Mouse (Mus musculus) liver, postnatal 0 days (tissue): Measurements from ENCODE around the gene Susd4. TPM values are rescaled to one million over a fixed set of nuclear protein-coding genes. Genes with fewer than 3 reads are reported as not detected.

ENCODE experiments used
- ATAC-seq: fragments of 200-750 bp; cut with Nextera tagmentation; 2 replicates; pipeline ENCODE4 v1.8.0; 2017; ENCODE audit warnings: mild to moderate bottlenecking, moderate library complexity
- DNase-seq: peaks from one replicate; pipeline ENCODE4 v3.0.0-alpha.2; 2016
- H3K27ac ChIP-seq: fragments of 300-500 bp; sonication (generic); 2 replicates; pipeline ENCODE4 v1.5.1; 2014; ENCODE audit warnings: antibody characterized with exemption, moderate library complexity, mild to moderate bottlenecking, low read depth
- H3K27me3 ChIP-seq: fragments of 300-500 bp; sonication (generic); 2 replicates; pipeline ENCODE4 v1.6.1; 2014; ENCODE audit warnings: low read length, control low read depth, mixed read lengths; ENCODE audit not compliant: insufficient read depth
- H3K36me3 ChIP-seq: fragments of 300-500 bp; sonication (generic); replicated peaks from 2 replicates; pipeline ENCODE4 v1.6.1; 2014; ENCODE audit warnings: mild to moderate bottlenecking, control low read depth, low read length, moderate library complexity, mixed read lengths; ENCODE audit not compliant: insufficient read depth
- H3K4me1 ChIP-seq: fragments of 300-500 bp; sonication (generic); 2 replicates; pipeline ENCODE4 v1.6.1; 2014; ENCODE audit warnings: antibody characterized with exemption, mild to moderate bottlenecking, control low read depth; ENCODE audit not compliant: insufficient read depth
- H3K4me2 ChIP-seq: fragments of 300-500 bp; sonication (generic); 2 replicates; pipeline ENCODE4 v1.6.1; 2014; ENCODE audit warnings: low read depth, mild to moderate bottlenecking, low read length, moderate library complexity, mixed read lengths
- H3K4me3 ChIP-seq: fragments of 300-500 bp; sonication (generic); 2 replicates; pipeline ENCODE4 v1.5.1; 2014; ENCODE audit warnings: low read depth, low read length
- H3K9ac ChIP-seq: fragments of 300-500 bp; sonication (generic); replicated peaks from 2 replicates; pipeline ENCODE4 v1.6.1; 2014; ENCODE audit warnings: mild to moderate bottlenecking, moderate library complexity
- H3K9me3 ChIP-seq: fragments of 300-500 bp; sonication (generic); 2 replicates; pipeline ENCODE4 v1.6.1; 2016; ENCODE audit warnings: mild to moderate bottlenecking, control low read depth, low read length, mixed read lengths
- CTCF ChIP-seq: sonication (generic); IDR thresholded peaks from 2 replicates; pipeline ENCODE4 v1.5.1; 2016; ENCODE audit warnings: antibody characterized with exemption, low read depth
- EP300 ChIP-seq: IDR thresholded peaks from 2 replicates; pipeline ENCODE4 v1.6.1; 2016; ENCODE audit warnings: antibody characterized with exemption, low read depth, mild to moderate bottlenecking
- WGBS: fragments of 180-500 bp; shearing (Covaris S2); extraction: QIAGEN DNeasy Blood & Tissue Kit; methylation state at CpG from one replicate; pipeline ENCODE4 v1.1.7; 2014; ENCODE audit not compliant: insufficient replicate concordance; 5-methylcytosine and 5-hydroxymethylcytosine counted together
- polyA plus RNA-seq: library from polyadenylated mRNA; unstranded; fragments of >200 nt; fragmentation: Nextera tagmentation; extraction: Ambion mirVana; gene quantifications from 2 replicates; pipeline ENCODE4 v1.2.1, GENCODE M21; 2015

Gene Susd4
- polyA plus RNA-seq, 1 experiment from 2014 or later: 1.9 TPM

DNA sequence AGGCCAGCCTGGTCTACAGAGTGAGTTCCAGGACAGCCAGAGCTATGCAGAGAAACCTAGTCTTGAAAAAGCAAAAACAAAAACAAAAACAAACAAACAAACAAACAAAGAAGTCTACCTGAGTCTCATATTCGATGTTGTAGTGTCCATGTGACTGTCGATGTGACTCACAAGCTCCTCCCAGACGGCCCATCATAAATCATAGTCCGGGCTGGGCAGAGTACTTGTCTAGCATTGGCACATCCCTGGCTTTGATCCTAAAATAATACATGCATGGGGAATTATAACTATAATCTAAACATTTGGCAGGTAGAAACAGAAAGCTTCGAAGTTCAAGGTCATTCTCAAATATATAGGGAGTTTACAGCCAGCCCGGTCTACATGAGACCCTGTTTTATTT lies 162.8 kb downstream of the Susd4 start:
- WGBS: 78% methylated on average over 6 of the region's 6 CpGs
- no peak for ATAC-seq
- no peak overlapping the region for H3K27ac ChIP-seq

DNA sequence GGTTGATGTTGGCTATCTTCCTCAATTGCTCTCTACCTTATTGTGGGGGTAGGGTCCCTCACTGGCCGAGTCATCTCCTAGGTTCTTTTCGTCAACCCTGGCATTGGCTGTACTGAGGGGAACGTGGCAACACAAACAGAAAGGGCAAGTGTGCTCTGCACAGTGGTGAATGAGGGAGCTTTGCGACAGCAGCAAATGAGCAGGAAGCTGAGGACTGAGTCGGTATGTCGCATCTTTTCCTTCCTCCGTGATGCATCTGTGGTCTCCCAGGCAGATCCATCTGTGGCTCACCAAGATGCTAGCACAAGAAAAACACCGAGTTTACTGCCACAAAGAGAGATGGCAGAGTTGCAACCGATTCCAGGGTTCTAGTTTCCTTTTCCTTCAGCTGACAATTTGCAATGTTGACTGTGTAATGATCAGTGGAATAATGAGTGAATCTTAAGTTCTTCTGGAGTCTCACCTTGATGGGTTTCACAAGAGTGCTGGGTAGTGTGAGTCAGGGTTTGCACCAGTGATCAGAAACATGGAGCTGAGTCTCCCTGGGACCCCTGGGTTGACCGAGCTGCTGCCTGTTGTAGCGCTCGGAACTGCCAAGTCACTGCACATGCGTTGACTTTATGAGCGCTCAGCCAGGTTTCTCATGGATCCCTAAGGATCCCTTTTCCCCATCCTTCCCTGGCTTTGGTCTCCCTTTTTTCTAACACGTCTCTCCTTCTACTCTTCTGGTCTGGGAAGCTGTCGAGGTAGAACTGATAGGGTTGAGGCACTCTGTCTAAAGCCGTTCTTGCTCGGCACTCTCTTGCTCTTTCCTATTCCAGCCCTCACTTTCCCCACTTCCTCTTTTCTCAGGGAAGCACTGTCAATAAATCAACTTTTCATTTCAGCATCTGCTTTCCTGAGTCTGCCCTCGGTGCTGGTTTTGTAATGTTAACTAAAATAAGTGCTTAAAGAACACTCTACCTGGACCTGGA lies 164.5 kb downstream of the Susd4 start:
- H3K4me3 ChIP-seq: peak overlapping the region; percentile 19; the same call in 1 of the 2 replicates
- H3K36me3 ChIP-seq: no peaks in the 10 kb centered on the region
- no peaks in the 10 kb centered on the region for H3K9me3 ChIP-seq
- no peak overlapping the region for H3K9ac ChIP-seq
- no peaks in the 10 kb centered on the region for H3K4me1 ChIP-seq
- H3K4me2 ChIP-seq: peak overlapping the region; percentile 59
- ATAC-seq (no peak), DNase-seq (no peak)
- no peaks in the 10 kb centered on the region for H3K27me3 ChIP-seq
- 23% methylated on average over 19 of the region's 19 CpGs for WGBS
- no peak overlapping the region for H3K27ac ChIP-seq
- TF ChIP-seq CTCF (no peak), EP300 (no peak)

More for the DNA sequence above, 162.8 kb downstream of the Susd4 start:
- no peak overlapping the region for H3K4me2 ChIP-seq
- H3K36me3 ChIP-seq: no peaks in the 10 kb centered on the region
- no peak overlapping the region for H3K9ac ChIP-seq
- H3K4me1 ChIP-seq: no peaks in the 10 kb centered on the region
- H3K9me3 ChIP-seq: no peaks in the 10 kb centered on the region
- no peak for DNase-seq
- no peaks in the 10 kb centered on the region for H3K27me3 ChIP-seq
- H3K4me3 ChIP-seq: no peak overlapping the region
- no peak for TF ChIP-seq EP300
- no peak for TF ChIP-seq CTCF

DNA sequence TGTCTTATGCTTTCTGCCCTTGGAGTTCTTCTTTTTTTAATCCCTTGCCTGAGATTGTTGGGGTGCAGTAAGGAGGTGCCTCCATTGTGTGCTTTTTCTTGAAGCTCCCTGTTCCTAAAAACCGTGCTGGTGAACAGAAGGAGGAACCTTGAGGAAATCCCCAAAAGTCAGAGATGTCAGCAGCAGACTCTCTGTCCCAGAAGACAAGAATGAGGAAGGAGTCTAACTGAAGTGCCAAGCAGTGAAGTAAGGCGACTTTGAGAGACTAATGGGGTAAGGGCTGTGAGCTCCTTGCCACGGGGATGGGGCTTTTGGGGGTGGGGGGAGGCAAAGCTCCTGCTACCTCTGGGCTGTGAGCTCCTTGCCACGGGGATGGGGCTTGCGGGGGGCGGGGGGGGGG lies 171.8 kb downstream of the Susd4 start:
- Histone ChIP-seq H3K27ac (no peak overlapping the region), H3K9me3 (no peaks in the 10 kb centered on the region), H3K36me3 (no peaks in the 10 kb centered on the region), H3K27me3 (no peaks in the 10 kb centered on the region), H3K4me1 (no peaks in the 10 kb centered on the region), H3K9ac (no peak overlapping the region), H3K4me3 (no peak overlapping the region), H3K4me2 (no peak overlapping the region)
- no peak for TF ChIP-seq CTCF
- no peak for TF ChIP-seq EP300
- DNase-seq (no peak), ATAC-seq (no peak)
- WGBS: 34% methylated on average over 6 of the region's 6 CpGs

GRCm38 (mm10) chr1:182937486-182938120 lies 173.9 kb downstream of the Susd4 start:
- no peaks in the 10 kb centered on the region for H3K9me3 ChIP-seq
- H3K36me3 ChIP-seq: no peaks in the 10 kb centered on the region
- H3K4me3 ChIP-seq: no peak overlapping the region
- H3K4me1 ChIP-seq: no peaks in the 10 kb centered on the region
- H3K27ac ChIP-seq: no peak overlapping the region
- DNase-seq (no peak), ATAC-seq (no peak)
- TF ChIP-seq CTCF (no peak), EP300 (no peak)
- WGBS: 59% methylated on average over 10 of the region's 10 CpGs
- no peak overlapping the region for H3K4me2 ChIP-seq
- H3K27me3 ChIP-seq: no peaks in the 10 kb centered on the region
- H3K9ac ChIP-seq: no peak overlapping the region

GRCm38 (mm10) chr1:182941921-182942320 lies 178.3 kb downstream of the Susd4 start:
- no peaks in the 10 kb centered on the region for H3K9me3 ChIP-seq
- no peaks in the 10 kb centered on the region for H3K4me1 ChIP-seq
- no peaks in the 10 kb centered on the region for H3K36me3 ChIP-seq
- H3K9ac ChIP-seq: no peak overlapping the region
- 82% methylated on average over 2 of the region's 2 CpGs for WGBS
- no peak for ATAC-seq
- H3K27me3 ChIP-seq: no peaks in the 10 kb centered on the region
- H3K27ac ChIP-seq: no peak overlapping the region
- TF ChIP-seq EP300 (no peak), CTCF (no peak)
- H3K4me3 ChIP-seq: no peak overlapping the region
- no peak overlapping the region for H3K4me2 ChIP-seq
- no peak for DNase-seq

DNA sequence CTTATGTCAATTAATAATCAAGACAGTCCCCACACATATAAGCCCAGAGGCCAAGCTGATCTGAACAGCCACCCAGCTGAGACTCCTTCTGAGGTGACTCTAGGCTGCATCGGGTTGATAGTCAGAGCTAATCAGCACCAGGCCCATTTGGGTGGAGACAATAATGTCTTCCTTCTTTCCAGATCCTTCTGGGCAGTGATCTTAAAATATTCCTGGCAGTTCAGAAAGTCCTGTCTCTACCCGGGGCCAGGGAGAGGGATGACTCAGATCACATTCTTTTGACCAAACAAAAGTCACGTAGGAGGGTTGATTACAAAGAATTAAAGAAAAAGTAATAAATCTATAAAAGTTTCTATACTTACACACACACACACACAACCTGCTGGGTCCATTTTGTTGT lies 180.3 kb downstream of the Susd4 start:
- Histone ChIP-seq H3K27ac (no peak overlapping the region), H3K9ac (no peak overlapping the region), H3K36me3 (no peaks in the 10 kb centered on the region), H3K4me3 (no peak overlapping the region), H3K4me2 (no peak overlapping the region), H3K4me1 (no peaks in the 10 kb centered on the region), H3K27me3 (no peaks in the 10 kb centered on the region), H3K9me3 (no peaks in the 10 kb centered on the region)
- 80% methylated on average over 3 of the region's 3 CpGs for WGBS
- TF ChIP-seq EP300 (no peak), CTCF (no peak)
- DNase-seq: no peak
- ATAC-seq: no peak
